Mouse (Mus musculus): Measurements from ENCODE around the gene Erp29. TPM values are rescaled to one million over a fixed set of nuclear protein-coding genes. Genes with fewer than 3 reads are reported as not detected.

Erp29 gene
- total and polyA plus RNA-seq, 3 experiments, result 204 to 258 (median 252) TPM

GRCm38 (mm10) chr5:121398965-121399462, 53.3 kb downstream of the Erp29 start:
- Histone ChIP-seq H3K27ac (ENCODE audit: insufficient read depth, low read depth) (no peak overlapping the region), H3K36me3 (replicated peaks in 1 of 2; ENCODE audit: control insufficient read depth in 1 of 2, insufficient read depth in 1 of 2, low read length in 1 of 2) (peaks cover 9 to 41% of the 10 kb centered on the region in 2 experiments), H3K4me2 (ENCODE audit: insufficient read depth, low read depth, poor library complexity, severe bottlenecking) (peak overlapping the region; percentile 82), H3K9ac (ENCODE audit: insufficient read depth, low read depth) (peak overlapping the region; percentile 77), H3K79me2 (replicated peaks; ENCODE audit: control insufficient read depth, extremely low read depth, insufficient read depth, poor library complexity, severe bottlenecking) (peaks cover 61% of the 10 kb centered on the region), H3K27me3 (replicated peaks) (no peaks in the 10 kb centered on the region), H3K4me3 (replicated peaks in 1 of 3; ENCODE audit: low read depth in 2 of 3, low read length in 2 of 3, poor library complexity in 1 of 3) (peak overlapping the region; percentile 84 to 94 (median 84)), H3K4me1 (ENCODE audit: control insufficient read depth in 1 of 2, insufficient read depth in 2 of 2) (peaks cover 15 to 49% of the 10 kb centered on the region in 2 experiments; a peak in 3 of 4 replicates), H3K9me3 (replicated peaks; ENCODE audit: low read length) (no peaks in the 10 kb centered on the region)
- in situ Hi-C loops (cut with MboI; ENCODE audit: low pct_ligation_motif_present, low pct_unique_long_range_greater_than_20kb, low sequenced_read_pairs), result no loop called here
- TF ChIP-seq E2F4 (IDR thresholded peaks at IDR 0.05; ENCODE audit: insufficient replicate concordance, low read depth, low read length) (no peak), USF1 (IDR thresholded peaks at IDR 0.05; ENCODE audit: low read depth, low read length) (no peak), USF2 (conservative IDR thresholded peaks at IDR 0.05; ENCODE audit: low read depth, low read length) (no peak), ETS1 (conservative IDR thresholded peaks at IDR 0.05; ENCODE audit: low read depth, low read length) (no peak), CTCF (conservative IDR thresholded peaks at IDR 0.05 in 1 of 2, IDR thresholded peaks at IDR 0.05 in 1 of 2; ENCODE audit: low read depth in 2 of 2, low read length in 2 of 2) (no peak), MYC (IDR thresholded peaks at IDR 0.05; ENCODE audit: low read depth, low read length) (no peak), UBTF (IDR thresholded peaks at IDR 0.05; ENCODE audit: low read depth, low read length) (no peak), BHLHE40 (IDR thresholded peaks at IDR 0.05; ENCODE audit: low read depth, low read length) (peak; percentile 69), POLR2AphosphoS2 (IDR thresholded peaks at IDR 0.05; ENCODE audit: low read depth, low read length) (no peak), HCFC1 (IDR thresholded peaks at IDR 0.05; ENCODE audit: low read depth, low read length) (0 out of 2 replicates have a peak, but pooled peaks have one; percentile 12), MAX (IDR thresholded peaks at IDR 0.05; ENCODE audit: low read length) (peak; percentile 63; the same call in 1 of the 2 replicates), RAD21 (IDR thresholded peaks at IDR 0.05; ENCODE audit: low read depth, low read length) (no peak), MEF2A (IDR thresholded peaks at IDR 0.05; ENCODE audit: borderline replicate concordance, low read depth, low read length) (no peak), POLR2A (IDR thresholded peaks at IDR 0.05; ENCODE audit: low read depth, low read length) (no peak), CHD1 (IDR thresholded peaks at IDR 0.05; ENCODE audit: low read depth, low read length) (no peak), NELFE (IDR thresholded peaks at IDR 0.05; ENCODE audit: low read depth, low read length) (no peak), JUN (IDR thresholded peaks at IDR 0.05; ENCODE audit: insufficient read depth, low read depth, low read length) (no peak), ELF1 (IDR thresholded peaks at IDR 0.05; ENCODE audit: low read depth, low read length) (no peak), ZKSCAN1 (IDR thresholded peaks at IDR 0.05; ENCODE audit: borderline replicate concordance, low read depth, low read length) (no peak), IRF4 (IDR thresholded peaks at IDR 0.05; ENCODE audit: low read depth, low read length) (no peak), ZNF384 (IDR thresholded peaks at IDR 0.05; ENCODE audit: low read depth, low read length) (peak; percentile 83)
- dilution Hi-C loops (cut with MboI; ENCODE audit: extremely low pct_ligation_motif_present, extremely low pct_unique_long_range_greater_than_20kb, low sequenced_read_pairs), result no loop called here
- no peak for DNase-seq (ENCODE audit: extremely low read depth)
